Mouse (Mus musculus) olfactory bulb, adult 2 months (tissue): Measurements from ENCODE around the gene Fam71b.

Experiments
- CTCF ChIP-seq: fragments of 200-500 bp; IDR thresholded peaks from 2 replicates; pipeline ENCODE4 v1.5.1; 2012; ENCODE audit warnings: low read depth, mild to moderate bottlenecking, low read length, moderate library complexity; ENCODE audit not compliant: insufficient read depth
- POLR2A ChIP-seq: fragments of 200-500 bp; IDR thresholded peaks from 2 replicates; pipeline ENCODE4 v1.6.1; 2012; ENCODE audit warnings: mild to moderate bottlenecking, low read depth, low read length, moderate library complexity; ENCODE audit not compliant: insufficient read depth

DNA sequence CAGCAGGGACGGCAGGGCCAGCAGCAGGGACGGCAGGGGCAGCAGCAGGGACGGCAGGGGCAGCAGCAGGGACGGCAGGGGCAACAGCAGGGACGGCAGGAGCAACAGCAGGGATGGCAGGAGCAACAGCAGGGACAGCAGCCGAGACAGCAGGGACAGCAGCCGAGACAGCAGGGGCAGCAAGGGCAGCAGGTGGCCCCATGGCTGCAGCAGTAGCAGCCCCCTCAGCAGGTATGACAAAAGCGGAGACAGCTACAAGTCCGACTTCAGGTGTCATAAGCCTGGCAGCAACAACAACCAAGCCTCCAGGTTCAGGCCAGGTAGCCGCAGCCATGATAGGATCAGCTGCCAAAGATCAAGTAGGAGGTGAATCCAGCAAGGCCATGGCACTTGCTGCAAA is 10.4 kb downstream of the Fam71b start:
- TF ChIP-seq CTCF (no peak), POLR2A (no peak)
